Mouse (Mus musculus): Measurements from ENCODE around the gene Pramel1. TPM values are rescaled to one million over a fixed set of nuclear protein-coding genes. Genes with fewer than 3 reads are reported as not detected.
A peak's percentile ranks its signal among the peaks of the same experiment; 100 is the strongest.
"Not testable (repeated sequence)": the region's sequence is repeated elsewhere in the genome, so short reads cannot be mapped to it uniquely, and the experiment has no call there.

The Pramel1 gene
- polyA plus RNA-seq (2012; rRNA removed) = not detected in 2 replicates

DNA sequence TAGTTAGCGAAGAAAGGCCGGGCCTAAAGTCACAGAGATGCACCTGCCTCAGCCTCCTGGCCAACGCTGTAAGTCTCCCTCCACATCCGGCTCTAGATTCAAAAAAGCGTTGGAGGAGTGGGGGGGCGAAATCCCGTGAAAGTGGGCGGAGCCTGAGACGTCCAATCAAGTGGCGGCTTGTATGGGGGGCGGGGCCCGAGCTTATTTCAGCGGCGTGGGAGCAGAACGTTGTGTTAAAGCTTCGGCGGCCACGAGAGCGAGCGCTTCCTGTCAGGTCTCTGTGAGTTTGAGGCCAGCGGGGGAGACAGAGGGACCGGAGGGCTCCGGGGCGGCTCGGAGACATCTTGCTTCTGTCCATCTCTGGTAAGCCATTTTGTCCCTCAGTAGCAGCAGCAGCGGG, at the start of gene Pramel1:
Gene Pramel1 (plus strand): TSS at position 248 of the 400 bp plus-strand sequence.
- no peaks in the 10 kb centered on the region for H3K4me1 ChIP-seq (ENCODE audit: control insufficient read depth, insufficient read depth, low read length)
- 80% methylated on average over 26 of the region's 26 CpGs for WGBS
- H3K27ac ChIP-seq (ENCODE audit: insufficient read depth, low read depth, low read length) = no peak within 1 kb of the TSS
- no peaks in the 10 kb centered on the region for H3K27me3 ChIP-seq (replicated peaks; ENCODE audit: control insufficient read depth, insufficient read depth, low read length)
- H3K4me3 ChIP-seq (ENCODE audit: insufficient read depth, low read depth, low read length) = no peak within 1 kb of the TSS
- TF ChIP-seq CTCF (conservative IDR thresholded peaks at IDR 0.05; ENCODE audit: insufficient read depth, insufficient read length, low read depth, low read length) (no peak), POLR2A (IDR thresholded peaks at IDR 0.05; ENCODE audit: low read depth, low read length) (no peak)
- H3K36me3 ChIP-seq (ENCODE audit: control insufficient read depth, insufficient read depth, low read length) = no peaks in the 10 kb centered on the region
- DNase-seq = no peak

DNA sequence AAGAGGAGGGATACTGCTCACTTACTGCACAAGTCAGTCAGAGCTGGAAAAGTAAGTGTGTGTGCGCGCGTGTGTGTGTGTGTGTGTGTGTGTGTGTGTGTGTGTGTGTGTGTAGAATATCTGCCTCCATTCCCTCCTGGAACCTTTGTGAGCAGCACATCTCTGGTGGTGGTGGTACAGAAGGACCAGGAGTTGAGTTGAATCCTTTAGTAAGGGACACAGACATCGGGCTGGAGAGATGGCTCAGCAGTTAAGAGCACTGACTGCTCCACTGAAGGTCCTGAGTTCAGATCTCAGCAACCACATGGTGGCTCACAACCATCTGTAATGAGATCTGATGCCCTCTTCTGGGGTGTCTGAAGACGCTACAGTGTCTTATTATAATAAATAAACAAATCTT, 48.7 kb upstream of the Pramel1 start:
- not testable (repeated sequence) for H3K36me3 ChIP-seq (ENCODE audit: control insufficient read depth, insufficient read depth, low read length); DNase-seq
- WGBS = 86% methylated on average over 5 of the region's 5 CpGs

DNA sequence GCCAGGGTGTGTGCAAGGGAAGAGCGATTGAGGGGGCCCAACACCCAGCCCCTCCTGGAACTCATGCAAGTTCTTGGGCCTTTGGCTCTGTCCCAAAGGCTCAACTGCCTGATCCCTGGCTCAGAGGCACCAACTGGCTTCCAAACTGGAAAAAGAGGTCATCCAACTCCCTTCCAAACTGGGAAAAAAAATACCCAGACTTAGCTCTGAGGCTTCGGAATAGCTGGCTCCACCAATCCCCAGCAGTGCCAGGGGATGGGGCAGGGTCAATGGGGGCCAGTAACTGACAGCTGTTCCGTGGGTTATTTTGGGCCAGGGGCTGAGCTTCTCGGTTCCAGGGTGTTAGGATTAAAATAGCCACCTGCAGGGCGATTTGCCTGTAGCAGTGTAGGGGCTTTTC, 45.5 kb upstream of the Pramel1 start:
- Histone ChIP-seq H3K4me3 (ENCODE audit: insufficient read depth, low read depth, low read length) (no peak overlapping the region), H3K4me1 (ENCODE audit: control insufficient read depth, insufficient read depth, low read length) (no peaks in the 10 kb centered on the region), H3K27ac (ENCODE audit: insufficient read depth, low read depth, low read length) (no peak overlapping the region), H3K36me3 (ENCODE audit: control insufficient read depth, insufficient read depth, low read length) (no peaks in the 10 kb centered on the region), H3K27me3 (replicated peaks; ENCODE audit: control insufficient read depth, insufficient read depth, low read length) (no peaks in the 10 kb centered on the region)
- WGBS = 44% methylated on average over 5 of the region's 5 CpGs
- TF ChIP-seq POLR2A (IDR thresholded peaks at IDR 0.05; ENCODE audit: low read depth, low read length) (no peak), CTCF (conservative IDR thresholded peaks at IDR 0.05; ENCODE audit: insufficient read depth, insufficient read length, low read depth, low read length) (no peak)
- DNase-seq = no peak

More for the DNA sequence above, 48.7 kb upstream of the Pramel1 start:
- H3K27ac ChIP-seq (ENCODE audit: insufficient read depth, low read depth, low read length); H3K4me3 ChIP-seq (ENCODE audit: insufficient read depth, low read depth, low read length); H3K27me3 ChIP-seq (replicated peaks; ENCODE audit: control insufficient read depth, insufficient read depth, low read length); H3K4me1 ChIP-seq (ENCODE audit: control insufficient read depth, insufficient read depth, low read length): not testable (repeated sequence)

DNA sequence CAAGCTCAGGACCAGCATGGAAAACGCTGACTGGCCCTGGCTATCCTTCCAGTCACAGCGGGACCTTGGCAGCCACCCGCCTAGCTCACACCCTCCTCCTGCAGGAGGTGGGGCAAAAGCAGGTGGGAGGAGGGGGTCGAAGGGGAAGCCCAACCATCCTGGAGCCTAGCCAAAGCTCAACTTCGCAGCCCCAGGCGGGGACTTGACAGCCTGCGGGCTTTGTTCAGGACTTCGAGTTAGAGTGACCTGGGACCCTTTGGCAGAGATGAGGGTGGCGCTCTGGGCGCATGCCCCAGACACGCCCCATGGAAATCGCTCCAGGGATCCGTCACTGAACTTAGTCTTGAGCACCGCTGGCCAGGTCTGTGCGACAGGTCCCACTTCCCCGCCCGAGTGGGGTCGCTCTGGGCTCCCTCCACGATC, 44.7 kb upstream of the Pramel1 start, which contains the start of gene Lrrc38:
Gene Lrrc38 (plus strand): TSS at position 274 of the 423 bp plus-strand sequence.
- Histone ChIP-seq H3K36me3 (ENCODE audit: control insufficient read depth, insufficient read depth, low read length) (no peaks in the 10 kb centered on the region), H3K4me1 (ENCODE audit: control insufficient read depth, insufficient read depth, low read length) (no peaks in the 10 kb centered on the region), H3K27me3 (replicated peaks; ENCODE audit: control insufficient read depth, insufficient read depth, low read length) (no peaks in the 10 kb centered on the region), H3K27ac (ENCODE audit: insufficient read depth, low read depth, low read length) (no peak within 1 kb of the TSS), H3K4me3 (ENCODE audit: insufficient read depth, low read depth, low read length) (no peak within 1 kb of the TSS; the same call in 1 of the 2 replicates)
- WGBS = 2% methylated on average over 19 of the region's 19 CpGs
- TF ChIP-seq POLR2A (IDR thresholded peaks at IDR 0.05; ENCODE audit: low read depth, low read length) (no peak), CTCF (conservative IDR thresholded peaks at IDR 0.05; ENCODE audit: insufficient read depth, insufficient read length, low read depth, low read length) (no peak)
- DNase-seq = peak; percentile 2

DNA sequence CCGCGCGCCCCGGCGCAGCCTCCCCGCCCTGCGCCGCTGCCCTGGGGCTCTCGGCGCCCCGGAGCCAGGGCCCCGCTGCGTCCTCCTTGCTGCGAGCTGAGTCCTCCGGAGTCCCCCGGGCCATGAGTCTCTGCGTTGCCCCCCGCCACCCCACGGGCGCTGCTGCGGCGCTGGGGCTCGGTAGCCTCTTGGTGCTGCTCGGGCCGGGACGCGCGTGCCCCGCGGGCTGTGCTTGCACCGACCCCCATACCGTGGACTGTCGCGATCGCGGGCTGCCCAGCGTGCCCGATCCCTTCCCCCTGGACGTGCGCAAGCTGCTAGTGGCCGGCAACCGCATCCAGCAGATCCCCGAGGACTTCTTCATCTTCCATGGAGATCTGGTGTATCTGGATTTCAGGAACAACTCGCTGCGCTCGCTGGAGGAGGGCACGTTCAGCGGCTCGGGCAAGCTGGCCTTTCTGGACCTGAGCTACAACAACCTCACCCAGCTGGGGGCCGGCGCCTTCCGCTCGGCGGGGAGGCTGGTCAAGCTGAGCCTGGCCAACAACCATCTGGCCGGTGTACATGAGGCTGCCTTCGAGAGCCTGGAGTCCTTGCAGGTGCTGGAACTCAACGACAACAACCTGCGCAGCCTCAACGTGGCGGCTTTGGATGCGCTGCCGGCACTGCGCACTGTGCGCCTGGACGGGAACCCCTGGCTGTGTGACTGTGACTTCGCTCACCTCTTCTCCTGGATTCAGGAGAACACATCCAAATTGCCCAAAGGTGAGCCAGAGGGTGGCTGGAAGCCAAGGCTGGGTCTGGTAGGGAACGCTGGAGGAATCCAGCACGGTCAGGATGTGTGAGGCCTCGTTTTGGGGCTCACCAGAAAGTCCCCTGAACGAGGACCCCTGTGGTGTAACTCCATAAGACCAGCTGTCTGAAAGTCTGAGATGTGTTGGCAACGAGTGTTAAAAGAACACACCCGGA, 43.9 kb upstream of the Pramel1 start:
- H3K27me3 ChIP-seq (replicated peaks; ENCODE audit: control insufficient read depth, insufficient read depth, low read length) = no peaks in the 10 kb centered on the region
- no peak for DNase-seq
- H3K36me3 ChIP-seq (ENCODE audit: control insufficient read depth, insufficient read depth, low read length) = no peaks in the 10 kb centered on the region
- TF ChIP-seq CTCF (conservative IDR thresholded peaks at IDR 0.05; ENCODE audit: insufficient read depth, insufficient read length, low read depth, low read length) (no peak), POLR2A (IDR thresholded peaks at IDR 0.05; ENCODE audit: low read depth, low read length) (no peak)
- no peak overlapping the region for H3K4me3 ChIP-seq (ENCODE audit: insufficient read depth, low read depth, low read length)
- 5% methylated on average over 72 of the region's 72 CpGs for WGBS
- no peak overlapping the region for H3K27ac ChIP-seq (ENCODE audit: insufficient read depth, low read depth, low read length)
- H3K4me1 ChIP-seq (ENCODE audit: control insufficient read depth, insufficient read depth, low read length) = no peaks in the 10 kb centered on the region

DNA sequence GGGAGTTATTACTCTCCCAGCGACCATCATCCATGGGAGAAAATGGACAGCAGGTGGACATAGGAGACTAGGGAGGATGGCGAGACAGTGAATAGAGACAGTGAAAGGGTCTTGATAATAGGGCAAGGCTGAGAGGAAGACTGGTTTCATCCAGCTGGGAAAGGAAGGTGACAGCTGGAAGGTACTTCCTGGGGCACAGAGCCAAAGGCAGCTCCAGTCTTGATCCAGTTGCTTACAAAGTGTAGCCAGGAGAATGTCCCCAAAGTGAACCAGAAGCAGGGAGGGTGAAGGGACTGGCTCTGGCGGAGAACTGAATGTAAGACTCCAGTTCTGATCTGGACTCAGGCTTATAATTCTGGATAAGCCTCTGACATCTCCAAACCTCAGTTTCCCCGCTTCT, 41.9 kb upstream of the Pramel1 start:
- no peaks in the 10 kb centered on the region for H3K4me1 ChIP-seq (ENCODE audit: control insufficient read depth, insufficient read depth, low read length)
- no peak for TF ChIP-seq CTCF (conservative IDR thresholded peaks at IDR 0.05; ENCODE audit: insufficient read depth, insufficient read length, low read depth, low read length)
- no peak for TF ChIP-seq POLR2A (IDR thresholded peaks at IDR 0.05; ENCODE audit: low read depth, low read length)
- no peak overlapping the region for H3K27ac ChIP-seq (ENCODE audit: insufficient read depth, low read depth, low read length)
- H3K4me3 ChIP-seq (ENCODE audit: insufficient read depth, low read depth, low read length) = no peak overlapping the region
- no peak for DNase-seq
- H3K27me3 ChIP-seq (replicated peaks; ENCODE audit: control insufficient read depth, insufficient read depth, low read length) = no peaks in the 10 kb centered on the region
- no peaks in the 10 kb centered on the region for H3K36me3 ChIP-seq (ENCODE audit: control insufficient read depth, insufficient read depth, low read length)
- WGBS = 82% methylated on average over 4 of the region's 4 CpGs

DNA sequence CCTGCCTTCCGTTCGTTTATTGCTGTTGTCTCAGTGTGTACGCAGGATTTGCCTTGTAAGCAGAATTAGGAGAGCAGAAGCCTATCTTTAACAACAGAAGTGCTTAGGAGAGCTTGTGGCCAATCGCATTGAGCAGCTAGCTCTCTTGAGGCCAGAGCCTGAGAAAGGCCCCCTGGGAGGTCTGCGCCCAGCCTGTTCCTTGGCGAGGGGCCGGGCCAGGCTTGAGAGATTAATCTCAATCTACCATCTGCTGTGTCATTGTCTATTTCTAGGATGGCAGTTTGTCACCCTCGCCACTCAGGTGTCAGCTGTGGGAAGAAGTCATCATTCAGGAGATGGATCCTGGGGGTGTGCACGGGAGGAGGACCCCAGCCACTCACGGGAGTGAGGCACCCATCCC, 32.7 kb upstream of the Pramel1 start:
- no peak for DNase-seq
- TF ChIP-seq POLR2A (IDR thresholded peaks at IDR 0.05; ENCODE audit: low read depth, low read length) (no peak), CTCF (conservative IDR thresholded peaks at IDR 0.05; ENCODE audit: insufficient read depth, insufficient read length, low read depth, low read length) (no peak)
- WGBS = 71% methylated on average over 10 of the region's 10 CpGs
- no peaks in the 10 kb centered on the region for H3K27me3 ChIP-seq (replicated peaks; ENCODE audit: control insufficient read depth, insufficient read depth, low read length)
- no peaks in the 10 kb centered on the region for H3K36me3 ChIP-seq (ENCODE audit: control insufficient read depth, insufficient read depth, low read length)
- no peak overlapping the region for H3K4me3 ChIP-seq (ENCODE audit: insufficient read depth, low read depth, low read length)
- H3K4me1 ChIP-seq (ENCODE audit: control insufficient read depth, insufficient read depth, low read length) = no peaks in the 10 kb centered on the region
- no peak overlapping the region for H3K27ac ChIP-seq (ENCODE audit: insufficient read depth, low read depth, low read length)

Data from kidney, adult 2 months (tissue).